Mouse (Mus musculus) brain, embryonic 14.5 days (tissue): ENCODE data around the gene Ngf.

Source experiments
- CTCF ChIP-seq: fragments of 200-500 bp; IDR thresholded peaks from 2 replicates; pipeline ENCODE4 v1.5.1; 2012; ENCODE audit warnings: inconsistent platforms, mild to moderate bottlenecking, moderate library complexity, borderline replicate concordance; ENCODE audit not compliant: insufficient read depth, insufficient read length; ENCODE audit errors: extremely low read depth
- POLR2A ChIP-seq: fragments of 200-500 bp; IDR thresholded peaks from 2 replicates; pipeline ENCODE4 v1.6.1; 2012; ENCODE audit warnings: mild to moderate bottlenecking, inconsistent platforms, borderline replicate concordance; ENCODE audit not compliant: poor library complexity, insufficient read depth, insufficient read length, severe bottlenecking; ENCODE audit errors: extremely low read depth

- TF ChIP-seq CTCF (no peak), POLR2A (no peak)
These were observed 77.8 kb downstream of the Ngf start for GRCm38 (mm10) chr3:102547536-102547935.
